Mouse (Mus musculus): ENCODE data around the gene Slc25a51.

DNA sequence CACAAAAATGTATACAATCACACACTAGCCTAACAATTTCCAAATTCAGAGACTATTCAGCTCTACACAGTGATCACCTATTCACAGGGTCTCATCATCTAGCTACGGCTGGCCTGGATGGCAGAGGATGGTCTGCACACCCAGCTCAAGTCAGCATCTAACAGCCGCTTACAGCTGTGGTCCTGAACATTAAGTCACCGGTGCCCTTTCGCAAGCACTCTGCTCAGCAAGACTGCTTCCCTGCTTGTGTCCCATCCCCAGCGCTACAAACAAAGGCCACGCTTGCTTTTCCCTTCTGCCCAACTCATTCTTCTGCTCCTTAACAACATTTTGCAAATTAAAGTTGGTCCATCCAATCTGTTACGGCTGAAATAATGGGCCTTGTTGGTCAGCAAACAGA lies 2.2 kb downstream of the Slc25a51 start:
- TF ChIP-seq CTCF (conservative IDR thresholded peaks at IDR 0.05 in 1 of 2, IDR thresholded peaks at IDR 0.05 in 1 of 2; ENCODE audit: low read depth in 2 of 2, low read length in 2 of 2) = no peak
- TF ChIP-seq HCFC1 (IDR thresholded peaks at IDR 0.05; ENCODE audit: low read depth, low read length) = no peak
- TF ChIP-seq BHLHE40 (IDR thresholded peaks at IDR 0.05; ENCODE audit: low read depth, low read length) = no peak
- no peak for TF ChIP-seq EP300 (IDR thresholded peaks at IDR 0.05; ENCODE audit: low read length)
- TF ChIP-seq USF2 (conservative IDR thresholded peaks at IDR 0.05; ENCODE audit: low read depth, low read length) = no peak
- no peak for TF ChIP-seq CHD2 (IDR thresholded peaks at IDR 0.05; ENCODE audit: low read length)

Measured in CH12.LX (cell line).